Mouse (Mus musculus): ENCODE results near the gene Rap1a. TPM values are rescaled to one million over a fixed set of nuclear protein-coding genes. Genes with fewer than 3 reads are reported as not detected.

The Rap1a gene
- total RNA-seq, 1 experiment from 2014 or later: 134 TPM

GRCm38 (mm10) chr3:105807672-105808071, 6.5 kb upstream of the Rap1a start:
- no peak for ATAC-seq (replicated peaks; ENCODE audit: low read depth, poor library complexity, severe bottlenecking)

- no peak for ATAC-seq (replicated peaks; ENCODE audit: low read depth, poor library complexity, severe bottlenecking)
These were observed 5.5 kb upstream of the Rap1a start for GRCm38 (mm10) chr3:105806519-105807249.

DNA sequence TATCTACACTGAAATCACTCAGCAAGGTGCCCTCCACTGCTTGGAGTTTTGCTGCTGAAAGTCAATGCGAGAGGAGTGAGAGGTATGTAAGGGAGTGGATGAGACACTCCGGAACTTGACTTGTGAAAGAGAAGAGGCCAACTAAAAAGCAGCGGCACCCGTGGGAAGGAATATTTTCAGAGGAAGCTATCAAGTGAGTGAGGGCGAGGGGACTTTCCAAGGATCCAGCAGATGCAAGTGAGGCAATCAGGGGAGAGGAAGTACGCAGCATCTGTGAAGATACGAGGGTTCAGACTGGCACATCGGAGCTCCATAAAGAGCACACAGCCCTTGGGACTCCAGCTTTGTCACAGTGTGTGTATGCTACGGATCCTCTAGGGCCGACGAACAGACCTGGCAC, 2.5 kb upstream of the Rap1a start:
- ATAC-seq (replicated peaks; ENCODE audit: low read depth, poor library complexity, severe bottlenecking): no peak

- peak; percentile 12 for ATAC-seq (replicated peaks; ENCODE audit: low read depth, poor library complexity, severe bottlenecking)
These were observed 403 bp downstream of the Rap1a start for GRCm38 (mm10) chr3:105800675-105801190.

GRCm38 (mm10) chr3:105800156-105800674, 921 bp downstream of the Rap1a start:
- 0 out of 2 replicates have a peak, but pooled peaks have one; percentile 12 for ATAC-seq (replicated peaks; ENCODE audit: low read depth, poor library complexity, severe bottlenecking)

DNA sequence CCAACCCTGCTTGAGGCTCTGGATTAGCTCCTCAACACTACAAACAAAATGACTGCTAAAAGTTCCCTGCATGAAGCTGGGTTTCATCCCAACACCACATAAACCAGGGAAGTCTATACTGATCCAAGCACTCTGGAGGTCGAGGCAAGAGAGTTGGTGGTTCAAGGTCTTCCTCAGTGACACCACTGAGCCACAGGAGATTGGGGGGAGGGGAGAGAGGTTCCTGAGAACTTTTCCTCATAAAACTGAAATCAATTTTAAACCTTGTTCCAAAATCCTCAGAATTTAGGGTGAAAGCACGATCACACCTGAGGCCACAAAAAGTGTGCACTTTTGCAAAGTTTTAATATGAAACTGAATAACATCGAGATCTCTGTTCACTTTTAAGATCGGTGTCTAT, 1.8 kb downstream of the Rap1a start:
- ATAC-seq (replicated peaks; ENCODE audit: low read depth, poor library complexity, severe bottlenecking): no peak

GRCm38 (mm10) chr3:105798770-105799169, 2.4 kb downstream of the Rap1a start:
- peak; percentile 13; the same call in 1 of the 2 replicates for ATAC-seq (replicated peaks; ENCODE audit: low read depth, poor library complexity, severe bottlenecking)

GRCm38 (mm10) chr3:105797427-105797826, 3.7 kb downstream of the Rap1a start:
- no peak for ATAC-seq (replicated peaks; ENCODE audit: low read depth, poor library complexity, severe bottlenecking)

- ATAC-seq (replicated peaks; ENCODE audit: low read depth, poor library complexity, severe bottlenecking): no peak
These were observed 4.4 kb downstream of the Rap1a start for GRCm38 (mm10) chr3:105796761-105797160.

DNA sequence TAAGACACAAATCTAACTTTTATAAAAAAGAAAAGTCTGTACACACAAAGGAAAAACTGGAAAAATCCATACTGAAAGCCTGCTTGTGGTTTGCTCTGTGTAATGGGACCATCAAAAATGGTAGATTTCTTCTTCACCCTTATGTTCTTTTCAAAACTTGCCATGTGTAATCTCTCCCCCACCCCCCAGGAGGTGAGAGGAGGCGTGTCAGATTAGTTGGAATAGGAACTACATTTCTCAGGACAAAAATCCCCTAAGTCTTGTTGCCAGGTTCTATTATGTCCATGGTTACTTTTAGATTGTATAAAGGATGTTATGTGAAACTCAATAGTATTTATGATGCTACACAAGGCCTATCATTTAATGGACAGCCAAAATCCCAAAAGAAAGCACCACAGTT, 6.8 kb downstream of the Rap1a start:
- no peak for ATAC-seq (replicated peaks; ENCODE audit: low read depth, poor library complexity, severe bottlenecking)

- ATAC-seq (replicated peaks; ENCODE audit: low read depth, poor library complexity, severe bottlenecking): no peak
These were observed 8.8 kb downstream of the Rap1a start for GRCm38 (mm10) chr3:105792309-105792708.

DNA sequence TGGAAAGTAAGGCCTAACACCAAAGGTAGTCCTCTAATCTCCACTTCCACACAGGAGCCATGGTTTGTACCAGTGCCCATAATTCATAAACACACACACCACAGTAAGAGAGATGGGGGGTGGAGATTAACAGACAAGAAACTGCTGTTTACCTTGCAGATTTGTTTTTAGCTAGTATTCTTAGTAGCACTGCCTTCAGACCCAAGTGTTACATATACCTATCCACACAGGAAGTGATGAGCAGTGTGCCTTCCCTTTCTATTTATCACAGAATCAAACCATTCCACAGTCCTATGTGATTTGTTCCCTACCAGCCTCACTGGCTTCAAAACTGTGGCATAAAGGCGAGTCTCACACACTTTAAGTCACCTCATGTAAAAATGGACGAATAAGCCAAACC, 10.0 kb downstream of the Rap1a start:
- no peak for ATAC-seq (replicated peaks; ENCODE audit: low read depth, poor library complexity, severe bottlenecking)

- no peak for ATAC-seq (replicated peaks; ENCODE audit: low read depth, poor library complexity, severe bottlenecking)
These were observed 10.8 kb downstream of the Rap1a start for GRCm38 (mm10) chr3:105790338-105790737.

DNA sequence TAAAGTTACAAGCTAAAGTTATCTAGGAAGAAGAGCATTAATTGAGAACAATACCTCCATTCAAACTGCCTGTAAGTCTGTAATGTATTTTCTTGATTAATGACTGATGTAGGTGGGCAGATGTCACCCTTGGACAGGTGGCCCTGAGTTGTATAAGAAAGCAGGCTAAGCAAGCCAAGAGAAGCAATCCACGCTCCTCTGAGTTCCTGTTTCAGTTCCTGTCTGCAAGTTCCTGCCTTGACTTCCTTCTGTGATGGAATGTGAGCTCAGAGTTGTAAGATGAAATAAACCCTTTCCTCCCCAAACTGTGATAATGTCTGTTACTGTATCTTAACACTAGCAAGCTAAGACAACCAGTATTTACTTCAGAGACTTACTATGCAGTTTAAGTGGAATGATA, 11.4 kb downstream of the Rap1a start:
- ATAC-seq (replicated peaks; ENCODE audit: low read depth, poor library complexity, severe bottlenecking): no peak

DNA sequence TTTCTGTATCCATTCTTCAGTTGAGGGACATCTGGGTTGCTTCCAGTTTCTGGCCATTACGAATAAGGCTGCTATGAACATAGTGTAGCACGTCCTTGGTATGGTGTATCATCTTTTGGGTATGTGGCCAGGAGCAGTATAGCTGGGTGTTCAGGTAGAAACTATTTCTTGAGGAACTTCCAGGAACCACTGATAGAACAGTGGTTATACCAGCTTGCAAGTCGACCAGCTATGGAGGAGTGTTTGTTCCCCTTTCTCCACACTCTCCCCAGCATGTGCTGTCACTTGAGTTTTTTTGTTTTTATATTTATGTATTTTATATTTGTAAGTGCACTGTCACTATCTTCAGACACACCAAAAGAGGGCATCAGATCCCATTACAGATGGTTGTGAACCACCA, 13.8 kb downstream of the Rap1a start:
- ATAC-seq (replicated peaks; ENCODE audit: low read depth, poor library complexity, severe bottlenecking): peak; percentile 62; the same call in 1 of the 2 replicates

GRCm38 (mm10) chr3:105785865-105786264, 15.3 kb downstream of the Rap1a start:
- no peak for ATAC-seq (replicated peaks; ENCODE audit: low read depth, poor library complexity, severe bottlenecking)

DNA sequence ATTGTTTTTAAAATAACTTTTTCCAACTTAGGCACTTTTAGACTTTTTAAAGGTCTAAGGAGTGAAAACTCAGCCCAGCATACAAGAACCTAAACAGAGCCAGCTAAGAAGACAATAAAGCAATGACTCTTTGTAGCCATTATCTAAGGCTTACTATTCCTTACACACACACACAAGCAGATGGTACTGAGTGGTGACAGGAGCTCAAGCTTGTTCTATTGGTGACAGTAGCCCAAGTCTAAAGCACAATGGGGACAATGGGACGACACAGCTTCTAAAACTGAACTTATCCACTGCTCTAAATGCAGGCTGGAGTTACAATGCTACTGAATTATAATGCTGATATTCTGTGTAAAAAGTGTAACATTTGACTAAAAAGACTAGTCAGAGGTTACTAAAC, 17.3 kb downstream of the Rap1a start:
- ATAC-seq (replicated peaks; ENCODE audit: low read depth, poor library complexity, severe bottlenecking): no peak

GRCm38 (mm10) chr3:105782406-105782805, 18.7 kb downstream of the Rap1a start:
- ATAC-seq (replicated peaks; ENCODE audit: low read depth, poor library complexity, severe bottlenecking): no peak

DNA sequence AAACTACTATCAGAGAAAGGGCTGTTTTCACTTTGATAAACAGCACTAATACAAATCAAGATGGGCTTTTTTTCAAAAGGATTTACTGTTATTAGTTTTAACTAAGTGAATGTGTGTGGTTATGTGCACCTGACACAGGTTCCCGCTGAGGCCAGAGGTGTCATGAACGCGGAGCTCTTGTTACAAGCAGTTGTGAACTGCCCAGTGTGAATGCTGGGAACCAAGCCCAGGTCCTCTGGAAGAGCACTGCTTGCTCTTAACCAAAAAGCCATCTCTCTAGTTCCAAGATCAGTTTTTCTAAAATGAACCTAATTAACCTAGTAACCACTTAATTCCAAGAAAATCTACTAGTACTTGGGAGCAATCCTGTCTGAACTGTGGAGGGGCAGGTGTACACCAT, 23.1 kb downstream of the Rap1a start:
- ATAC-seq (replicated peaks; ENCODE audit: low read depth, poor library complexity, severe bottlenecking): no peak

DNA sequence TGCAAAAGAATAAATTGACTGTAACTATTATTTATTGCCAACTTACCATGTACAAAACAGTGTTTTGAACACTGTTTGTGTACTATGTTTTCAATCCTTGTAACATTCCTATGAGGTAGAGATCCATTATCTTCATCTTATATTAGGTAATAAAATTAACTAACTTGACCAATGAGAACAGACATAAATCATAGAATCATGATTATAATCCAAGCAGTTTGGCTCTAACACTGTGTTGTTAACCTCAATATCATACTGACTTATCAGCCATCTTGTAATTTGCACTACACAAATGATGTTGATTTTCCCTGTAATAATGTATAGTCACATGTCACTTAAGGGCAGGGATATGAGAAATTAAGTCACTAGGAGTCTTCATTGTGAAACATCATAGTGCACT, 26.6 kb downstream of the Rap1a start:
- ATAC-seq (replicated peaks; ENCODE audit: low read depth, poor library complexity, severe bottlenecking): no peak

GRCm38 (mm10) chr3:105771534-105771933, 29.6 kb downstream of the Rap1a start:
- ATAC-seq (replicated peaks; ENCODE audit: low read depth, poor library complexity, severe bottlenecking): no peak

DNA sequence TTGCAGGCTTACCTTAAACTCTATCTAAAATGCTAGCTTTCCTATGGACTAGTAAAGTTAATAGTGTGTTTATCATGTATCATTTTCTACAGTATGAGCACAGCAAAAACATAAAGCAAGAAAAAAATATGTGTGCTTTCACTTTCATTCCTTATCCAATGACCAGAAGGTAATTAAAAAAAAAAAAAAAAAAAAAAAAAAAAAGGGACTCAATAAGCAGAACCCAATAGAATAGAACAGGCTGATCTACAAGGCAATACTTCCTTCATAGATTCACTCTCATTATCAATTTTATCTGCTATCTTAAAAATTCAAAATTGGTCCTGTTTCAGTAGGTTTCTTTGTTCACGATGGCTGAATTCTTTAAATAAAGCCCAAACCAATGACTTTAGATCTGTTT, 30.3 kb downstream of the Rap1a start:
- no peak for ATAC-seq (replicated peaks; ENCODE audit: low read depth, poor library complexity, severe bottlenecking)
